Mouse (Mus musculus): ENCODE results near the gene Cenpv.

DNA sequence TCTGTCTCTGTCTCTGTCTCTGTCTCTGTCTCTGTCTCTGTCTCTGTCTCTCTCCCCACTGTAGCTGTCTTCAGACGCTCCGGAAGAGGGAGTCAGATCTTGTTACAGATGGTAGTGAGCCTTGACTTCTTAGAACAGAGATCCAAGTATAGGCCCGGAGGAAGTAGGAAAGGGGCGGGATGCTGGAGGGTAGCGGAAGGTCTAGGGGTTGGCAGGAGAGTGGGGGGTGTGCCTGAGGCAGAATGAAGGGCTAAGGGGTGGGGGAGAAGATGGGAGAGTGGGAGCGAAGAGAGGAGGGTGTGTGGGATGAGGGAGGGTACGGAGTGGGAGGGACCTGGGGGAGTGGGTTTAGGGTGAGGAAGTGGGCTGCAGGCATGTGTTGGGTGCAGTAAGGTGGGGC lies 26.7 kb upstream of the Cenpv start:
- TF ChIP-seq CTCF (IDR thresholded peaks at IDR 0.05), result no peak
- no peak for TF ChIP-seq EP300 (IDR thresholded peaks at IDR 0.05)

Measured in lung, postnatal 0 days (tissue).